Mouse (Mus musculus) hindbrain, embryonic 14.5 days (tissue): ENCODE measurements at regions not wholly inside any gene's neighbourhood (a gene's known extent, or its start where the extent isn't known, plus 50 kb on each side); places are given as distances from the start of the nearest gene placed in this dataset.

Experiments
- ATAC-seq: fragments of 200-750 bp; cut with Nextera tagmentation; 2 replicates; pipeline ENCODE4 v1.8.0; 2017; ENCODE audit warnings: moderate number of reproducible peaks, mild to moderate bottlenecking, moderate TSS enrichment, moderate library complexity; ENCODE audit not compliant: low FRiP score
- DNase-seq: peaks from one replicate; pipeline ENCODE4 v3.0.0-alpha.2; 2015; ENCODE audit warnings: low spot score
- H3K27ac ChIP-seq: fragments of 300-500 bp; sonication (generic); 2 replicates; pipeline ENCODE4 v1.5.1; 2014; ENCODE audit warnings: mild to moderate bottlenecking, moderate library complexity
- H3K27me3 ChIP-seq: fragments of 300-500 bp; sonication (generic); 2 replicates; pipeline ENCODE4 v1.6.1; 2014; ENCODE audit warnings: mild to moderate bottlenecking, low read length, mixed read lengths; ENCODE audit not compliant: control insufficient read depth, insufficient read depth
- H3K36me3 ChIP-seq: fragments of 300-500 bp; sonication (generic); replicated peaks from 2 replicates; pipeline ENCODE4 v1.6.1; 2014; ENCODE audit not compliant: control insufficient read depth, insufficient read depth
- H3K4me1 ChIP-seq: fragments of 300-500 bp; sonication (generic); replicated peaks from 2 replicates; pipeline ENCODE4 v1.6.1; 2014; ENCODE audit warnings: antibody characterized with exemption, low read length, mixed read lengths; ENCODE audit not compliant: control insufficient read depth, insufficient read depth
- H3K4me2 ChIP-seq: fragments of 300-500 bp; sonication (generic); replicated peaks from 2 replicates; pipeline ENCODE4 v1.6.1; 2014; ENCODE audit warnings: mild to moderate bottlenecking, moderate library complexity
- H3K4me3 ChIP-seq: fragments of 300-500 bp; sonication (generic); replicated peaks from 2 replicates; pipeline ENCODE4 v1.5.1; 2014; ENCODE audit warnings: mild to moderate bottlenecking, low read length
- H3K9ac ChIP-seq: fragments of 300-500 bp; sonication (generic); 2 replicates; pipeline ENCODE4 v1.6.1; 2014
- H3K9me3 ChIP-seq: fragments of 300-500 bp; sonication (generic); 2 replicates; pipeline ENCODE4 v1.6.1; 2016; ENCODE audit warnings: low read length; ENCODE audit not compliant: control insufficient read depth
- WGBS: fragments of 180-500 bp; shearing (Covaris S2); extraction: QIAGEN DNeasy Blood & Tissue Kit; methylation state at CpG from one replicate; pipeline ENCODE4 v1.1.7; 2014; 5-methylcytosine and 5-hydroxymethylcytosine counted together

- Histone ChIP-seq H3K4me2 (no peak overlapping the region), H3K9ac (no peak overlapping the region), H3K9me3 (0 out of 2 replicates have a peak, but pooled peaks cover 4% of the 10 kb centered on the region), H3K4me3 (no peak overlapping the region), H3K36me3 (no peaks in the 10 kb centered on the region), H3K27ac (no peak overlapping the region), H3K4me1 (peaks cover 9% of the 10 kb centered on the region; the same call in 1 of the 2 replicates), H3K27me3 (no peaks in the 10 kb centered on the region)
- ATAC-seq (peak; percentile 74), DNase-seq (peak; percentile 25)
- WGBS, result 31% methylated on average over 5 of the region's 5 CpGs
Measured at GRCm38 (mm10) chr14:76220952-76221351, 110.3 kb downstream of the Nufip1 start.

GRCm38 (mm10) chr14:76221617-76222319 is 111.1 kb downstream of the Nufip1 start:
- Histone ChIP-seq H3K4me2 (no peak overlapping the region), H3K27me3 (no peaks in the 10 kb centered on the region), H3K36me3 (no peaks in the 10 kb centered on the region), H3K4me1 (peaks cover 9% of the 10 kb centered on the region; the same call in 1 of the 2 replicates), H3K9ac (no peak overlapping the region), H3K27ac (no peak overlapping the region), H3K4me3 (no peak overlapping the region), H3K9me3 (0 out of 2 replicates have a peak, but pooled peaks cover 4% of the 10 kb centered on the region)
- peak; percentile 27 for DNase-seq
- peak; percentile 39; the same call in 1 of the 2 replicates for ATAC-seq
- 22% methylated on average over 10 of the region's 10 CpGs for WGBS

GRCm38 (mm10) chr14:76222320-76222626 is 111.6 kb downstream of the Nufip1 start:
- no peak overlapping the region for H3K4me3 ChIP-seq
- 54% methylated on average over 1 of the region's 1 CpGs for WGBS
- no peaks in the 10 kb centered on the region for H3K36me3 ChIP-seq
- no peak for DNase-seq
- H3K27me3 ChIP-seq, result no peaks in the 10 kb centered on the region
- no peak overlapping the region for H3K4me2 ChIP-seq
- ATAC-seq, result no peak
- H3K27ac ChIP-seq, result no peak overlapping the region
- no peak overlapping the region for H3K9ac ChIP-seq
- H3K9me3 ChIP-seq, result 0 out of 2 replicates have a peak, but pooled peaks cover 4% of the 10 kb centered on the region
- peaks cover 9% of the 10 kb centered on the region; the same call in 1 of the 2 replicates for H3K4me1 ChIP-seq

GRCm38 (mm10) chr14:76223036-76223650 is 112.5 kb downstream of the Nufip1 start:
- no peak overlapping the region for H3K9ac ChIP-seq
- WGBS, result 87% methylated on average over 8 of the region's 8 CpGs
- H3K4me1 ChIP-seq, result peaks cover 9% of the 10 kb centered on the region; the same call in 1 of the 2 replicates
- no peaks in the 10 kb centered on the region for H3K36me3 ChIP-seq
- H3K27me3 ChIP-seq, result no peaks in the 10 kb centered on the region
- no peak for ATAC-seq
- H3K27ac ChIP-seq, result no peak overlapping the region
- H3K9me3 ChIP-seq, result 0 out of 2 replicates have a peak, but pooled peaks cover 4% of the 10 kb centered on the region
- H3K4me2 ChIP-seq, result no peak overlapping the region
- no peak overlapping the region for H3K4me3 ChIP-seq
- no peak for DNase-seq

GRCm38 (mm10) chr14:76223903-76224302 is 113.2 kb downstream of the Nufip1 start:
- H3K4me3 ChIP-seq, result no peak overlapping the region
- 88% methylated on average over 2 of the region's 2 CpGs for WGBS
- no peak overlapping the region for H3K4me2 ChIP-seq
- no peaks in the 10 kb centered on the region for H3K9me3 ChIP-seq
- H3K27me3 ChIP-seq, result no peaks in the 10 kb centered on the region
- H3K9ac ChIP-seq, result no peak overlapping the region
- no peaks in the 10 kb centered on the region for H3K36me3 ChIP-seq
- ATAC-seq (no peak), DNase-seq (no peak)
- peaks cover 9% of the 10 kb centered on the region; the same call in 1 of the 2 replicates for H3K4me1 ChIP-seq
- no peak overlapping the region for H3K27ac ChIP-seq

- DNase-seq (no peak), ATAC-seq (no peak)
- WGBS, result 76% methylated on average over 12 of the region's 12 CpGs
- Histone ChIP-seq H3K36me3 (no peaks in the 10 kb centered on the region), H3K27ac (no peak overlapping the region), H3K9me3 (no peaks in the 10 kb centered on the region), H3K4me2 (no peak overlapping the region), H3K27me3 (no peaks in the 10 kb centered on the region), H3K4me1 (peaks cover 9% of the 10 kb centered on the region; the same call in 1 of the 2 replicates), H3K9ac (no peak overlapping the region), H3K4me3 (no peak overlapping the region)
Measured at GRCm38 (mm10) chr14:76225532-76225931, 114.8 kb downstream of the Nufip1 start.

GRCm38 (mm10) chr14:76226621-76227297 is 116.1 kb downstream of the Nufip1 start:
- 80% methylated on average over 4 of the region's 4 CpGs for WGBS
- ATAC-seq, result no peak

GRCm38 (mm10) chr14:76228968-76229555 is 118.4 kb downstream of the Nufip1 start:
- no peak for ATAC-seq
- no peaks in the 10 kb centered on the region for H3K4me1 ChIP-seq
- WGBS, result 58% methylated on average over 9 of the region's 9 CpGs
- no peaks in the 10 kb centered on the region for H3K9me3 ChIP-seq
- no peak overlapping the region for H3K4me2 ChIP-seq
- no peaks in the 10 kb centered on the region for H3K27me3 ChIP-seq
- H3K36me3 ChIP-seq, result no peaks in the 10 kb centered on the region
- H3K9ac ChIP-seq, result no peak overlapping the region
- DNase-seq, result no peak
- no peak overlapping the region for H3K4me3 ChIP-seq
- no peak overlapping the region for H3K27ac ChIP-seq

More at GRCm38 (mm10) chr14:76226621-76227297, 116.1 kb downstream of the Nufip1 start:
- no peak for DNase-seq
- H3K27me3 ChIP-seq, result no peaks in the 10 kb centered on the region
- H3K4me1 ChIP-seq, result peaks cover 6% of the 10 kb centered on the region; the same call in 1 of the 2 replicates
- no peaks in the 10 kb centered on the region for H3K9me3 ChIP-seq
- no peaks in the 10 kb centered on the region for H3K36me3 ChIP-seq
- no peak overlapping the region for H3K4me3 ChIP-seq
- no peak overlapping the region for H3K9ac ChIP-seq
- no peak overlapping the region for H3K4me2 ChIP-seq
- no peak overlapping the region for H3K27ac ChIP-seq
